Mouse (Mus musculus): ENCODE data around the gene Msmp. TPM values are rescaled to one million over a fixed set of nuclear protein-coding genes. Genes with fewer than 3 reads are reported as not detected.
"Not testable (repeated sequence)": the region's sequence is repeated elsewhere in the genome, so short reads cannot be mapped to it uniquely, and the experiment has no call there.

The Msmp gene
- polyA plus RNA-seq, 1 experiment = not detected

- WGBS = 33% methylated on average over 2 of the region's 2 CpGs
- DNase-seq (ENCODE audit: low read depth, low spot score) = no peak
These were observed 20.1 kb downstream of the Msmp start for GRCm38 (mm10) chr4:43564231-43564630.

- WGBS = 60% methylated on average over 4 of the region's 4 CpGs
- DNase-seq (ENCODE audit: low read depth, low spot score) = no peak
These were observed 20.8 kb downstream of the Msmp start for GRCm38 (mm10) chr4:43563601-43563875.

DNA sequence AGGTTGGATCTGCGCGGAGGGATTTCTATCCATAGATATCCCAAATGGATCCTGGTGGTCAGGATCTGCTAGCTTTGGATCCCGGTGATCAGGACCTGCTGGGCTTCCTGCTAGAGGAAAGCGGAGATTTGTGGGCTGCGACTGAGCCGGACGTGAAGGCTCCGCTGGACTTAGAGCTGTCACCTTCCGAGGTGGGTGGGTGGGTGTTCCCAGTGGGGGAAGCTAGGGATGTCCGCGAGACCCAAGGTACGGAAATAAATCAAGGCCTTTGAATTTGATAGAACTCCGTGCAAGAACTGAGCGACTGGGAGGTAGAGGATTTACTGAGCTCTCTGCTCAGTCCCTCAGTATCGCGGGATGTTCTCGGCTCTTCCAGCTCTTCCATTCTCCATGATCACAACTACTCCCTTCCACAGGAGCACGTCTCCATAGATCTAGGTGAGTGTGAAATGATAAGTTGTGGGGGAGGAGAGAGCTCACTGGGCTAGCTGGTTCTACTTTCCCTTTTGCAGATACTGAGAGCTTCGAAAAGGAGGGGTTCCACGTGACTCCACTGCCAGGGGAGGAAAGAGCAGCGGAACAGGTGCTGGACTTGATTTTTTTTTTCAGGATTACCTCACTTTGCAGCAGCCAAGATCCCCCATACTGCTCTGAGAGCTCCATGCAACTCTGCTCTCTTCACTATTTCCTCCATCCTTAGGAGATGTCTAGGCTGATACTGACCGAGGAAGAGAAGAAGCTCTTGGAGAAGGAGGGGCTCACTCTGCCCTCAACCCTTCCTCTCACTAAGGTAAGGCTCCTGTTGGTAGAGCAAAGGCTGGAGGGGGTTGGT lies 21.3 kb downstream of the Msmp start:
- under 1% methylated on average over 22 of the region's 22 CpGs for WGBS
- DNase-seq (ENCODE audit: low read depth, low spot score) = no peak

- under 1% methylated on average over 62 of the region's 62 CpGs for WGBS
- DNase-seq (ENCODE audit: low read depth, low spot score) = peak; percentile 98
These were observed 22.1 kb downstream of the Msmp start, which contains the start of the genes Creb3 and Tln1 for GRCm38 (mm10) chr4:43561997-43562768. TSS of gene Creb3 (plus strand) at chr4:43562332. TSS of gene Tln1 (minus strand) at chr4:43562691.

- WGBS = 1% methylated on average over 16 of the region's 16 CpGs
- DNase-seq (ENCODE audit: low read depth, low spot score) = no peak
These were observed 22.8 kb downstream of the Msmp start for GRCm38 (mm10) chr4:43561436-43561996.

- no peak for DNase-seq (ENCODE audit: low read depth, low spot score)
- WGBS = 14% methylated on average over 2 of the region's 2 CpGs
These were observed 23.3 kb downstream of the Msmp start for GRCm38 (mm10) chr4:43560976-43561375.

DNA sequence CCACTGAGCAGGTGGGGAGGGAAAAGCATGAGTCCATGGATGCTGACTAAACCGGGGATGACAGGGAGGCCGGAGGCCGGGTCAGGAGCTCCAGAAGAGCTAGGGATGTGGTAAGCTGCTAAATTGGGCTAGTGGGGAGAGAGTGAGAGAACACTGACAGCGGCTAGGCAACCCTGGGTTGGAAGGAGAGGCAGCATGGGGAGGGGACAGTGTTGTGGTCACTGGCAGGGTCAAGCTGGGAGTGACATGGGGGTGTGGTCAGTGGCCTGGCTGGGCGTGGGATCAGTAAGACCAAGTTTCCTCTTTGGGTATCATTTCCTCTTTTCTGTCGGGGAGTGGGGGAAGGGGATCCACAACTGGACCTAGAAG lies 24.1 kb downstream of the Msmp start:
- DNase-seq (ENCODE audit: low read depth, low spot score) = no peak
- 38% methylated on average over 6 of the region's 6 CpGs for WGBS

DNA sequence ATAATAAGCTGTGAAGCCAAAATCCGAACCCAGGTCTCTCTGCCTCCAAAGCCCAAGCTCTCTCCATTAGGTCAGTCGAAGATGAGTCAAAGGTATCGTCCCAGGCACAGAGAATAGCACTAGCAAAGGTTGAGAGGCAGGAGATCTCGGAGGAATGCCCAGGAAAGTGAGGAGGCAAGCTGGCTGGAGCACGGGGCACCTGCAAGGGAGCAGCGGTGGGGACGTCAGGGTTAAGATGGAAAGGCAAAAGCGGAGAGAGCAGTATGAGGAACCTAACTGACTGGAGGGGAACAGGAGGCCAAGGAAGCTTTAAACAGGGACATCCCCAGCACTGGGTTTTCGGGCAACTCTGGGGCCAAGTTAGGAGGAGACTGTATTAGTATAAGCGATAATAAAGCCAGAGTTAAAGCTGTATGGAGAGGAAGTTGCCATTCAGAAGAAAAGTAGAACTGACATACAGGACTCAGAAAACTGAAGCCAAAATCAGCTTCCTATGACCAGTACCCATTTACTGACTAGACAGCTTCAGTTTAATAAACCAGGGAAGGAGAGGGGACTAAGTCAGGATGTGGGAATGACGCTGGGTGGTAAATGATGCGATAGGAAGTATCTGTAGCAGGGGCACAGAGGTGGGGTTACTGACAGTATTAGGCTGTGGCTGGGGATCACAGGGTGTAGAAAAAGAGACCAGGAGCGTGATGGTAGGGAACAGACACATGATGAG lies 24.6 kb downstream of the Msmp start:
- no peak for DNase-seq (ENCODE audit: low read depth, low spot score)
- WGBS = 61% methylated on average over 13 of the region's 13 CpGs

DNA sequence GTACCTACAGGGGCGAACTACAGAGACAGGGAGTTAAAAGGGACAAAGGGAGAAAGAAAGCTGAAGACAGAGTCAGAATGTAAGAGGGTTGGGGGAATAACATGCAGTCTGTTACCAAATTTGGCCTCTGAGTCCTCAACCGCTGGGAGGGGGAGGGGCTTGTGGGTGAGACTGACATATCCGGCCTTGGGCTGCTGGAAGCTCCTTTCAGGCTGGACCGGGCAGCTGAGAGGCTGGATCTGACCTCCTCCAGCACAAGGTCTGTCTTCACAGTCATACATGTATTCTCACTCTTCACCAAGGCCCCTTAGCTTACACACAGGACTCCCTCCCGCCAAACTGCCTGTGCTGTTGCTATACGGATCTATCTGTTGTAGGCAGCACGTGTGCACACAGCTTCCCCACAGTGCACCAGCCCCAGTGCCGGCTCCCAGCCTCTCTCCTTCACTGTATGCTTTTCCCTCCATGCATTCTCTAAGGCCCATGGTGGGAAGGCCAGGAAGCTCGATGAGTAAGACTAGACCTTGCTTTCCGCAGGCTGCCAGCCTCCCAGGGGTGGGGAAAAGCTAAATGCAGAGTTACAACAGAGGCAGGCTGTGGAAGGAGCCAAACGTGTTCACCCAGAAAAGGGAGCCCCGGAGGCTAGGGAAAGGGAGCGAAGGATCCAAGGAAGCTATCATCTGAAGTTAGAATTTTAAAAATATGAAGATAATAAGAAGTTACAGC lies 25.5 kb downstream of the Msmp start:
- DNase-seq (ENCODE audit: low read depth, low spot score) = no peak
- WGBS = 47% methylated on average over 13 of the region's 13 CpGs

- no peak for DNase-seq (ENCODE audit: low read depth, low spot score)
- WGBS = 54% methylated on average over 5 of the region's 5 CpGs
These were observed 26.2 kb downstream of the Msmp start for GRCm38 (mm10) chr4:43558028-43558630.

DNA sequence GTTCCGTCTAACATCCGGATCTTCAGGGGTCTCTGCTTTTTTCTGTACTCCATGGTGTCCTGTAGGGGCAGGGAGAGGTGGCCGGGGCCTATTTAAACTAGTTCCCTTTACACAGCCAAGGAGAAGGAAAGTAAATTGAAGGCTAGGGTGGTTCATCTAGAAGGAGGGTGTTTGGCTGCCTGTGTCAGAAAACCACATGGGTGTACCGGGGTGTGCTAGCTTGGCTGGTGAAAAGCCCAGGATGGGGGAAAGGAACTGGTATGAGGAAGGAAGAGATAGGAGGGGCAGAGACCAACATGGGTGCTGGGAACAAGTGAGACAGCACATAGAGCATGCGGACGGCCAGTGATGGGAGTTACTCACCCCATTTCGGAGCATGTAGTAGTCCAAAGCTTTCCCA lies 28.4 kb downstream of the Msmp start:
- DNase-seq (ENCODE audit: low read depth, low spot score) = no peak
- 95% methylated on average over 7 of the region's 7 CpGs for WGBS

DNA sequence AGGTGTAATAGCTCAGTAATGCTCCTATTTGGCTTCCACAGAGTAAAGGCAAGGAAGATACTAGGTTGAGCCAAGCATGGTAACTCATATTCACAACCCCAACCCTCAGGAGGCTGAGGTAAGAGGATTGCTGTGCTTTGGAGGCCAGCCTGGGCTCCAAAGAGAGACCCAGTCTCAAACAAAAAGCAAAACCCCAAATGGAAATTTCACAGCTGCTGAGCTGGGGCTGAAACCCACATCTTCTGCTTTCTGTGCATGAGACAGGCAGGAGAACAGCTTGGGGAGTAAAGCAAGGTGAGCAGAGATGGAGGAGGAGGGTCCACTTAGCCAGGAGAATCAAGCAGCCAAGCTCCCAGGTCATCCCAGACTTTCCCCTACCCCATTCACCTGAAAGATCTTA lies 30.4 kb downstream of the Msmp start:
- no peak for DNase-seq (ENCODE audit: low read depth, low spot score)

DNA sequence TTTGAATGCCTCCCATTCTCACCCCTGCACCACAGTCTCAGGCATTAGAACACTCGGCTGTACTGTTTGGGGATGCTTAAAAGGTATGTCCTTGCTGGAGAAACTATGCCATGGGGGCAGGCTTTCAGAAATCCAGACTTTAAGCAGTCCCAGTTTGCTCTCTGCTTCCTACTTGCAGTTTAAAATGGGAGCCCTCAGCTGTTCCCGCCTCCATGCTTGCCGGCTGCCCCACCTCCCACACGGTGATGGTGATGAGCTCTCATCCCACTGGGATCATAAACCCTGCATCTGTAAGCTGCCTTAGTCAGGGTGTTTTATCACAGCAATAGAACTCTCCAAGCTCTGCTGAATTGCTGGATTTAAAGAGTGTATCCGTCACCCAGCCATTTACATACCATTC lies 31.9 kb downstream of the Msmp start:
- WGBS = 94% methylated on average over 5 of the region's 5 CpGs
- no peak for DNase-seq (ENCODE audit: low read depth, low spot score)

- not testable (repeated sequence) for DNase-seq (ENCODE audit: low read depth, low spot score)
- 83% methylated on average over 6 of the region's 6 CpGs for WGBS
These were observed 32.4 kb downstream of the Msmp start for GRCm38 (mm10) chr4:43551854-43552253.

DNA sequence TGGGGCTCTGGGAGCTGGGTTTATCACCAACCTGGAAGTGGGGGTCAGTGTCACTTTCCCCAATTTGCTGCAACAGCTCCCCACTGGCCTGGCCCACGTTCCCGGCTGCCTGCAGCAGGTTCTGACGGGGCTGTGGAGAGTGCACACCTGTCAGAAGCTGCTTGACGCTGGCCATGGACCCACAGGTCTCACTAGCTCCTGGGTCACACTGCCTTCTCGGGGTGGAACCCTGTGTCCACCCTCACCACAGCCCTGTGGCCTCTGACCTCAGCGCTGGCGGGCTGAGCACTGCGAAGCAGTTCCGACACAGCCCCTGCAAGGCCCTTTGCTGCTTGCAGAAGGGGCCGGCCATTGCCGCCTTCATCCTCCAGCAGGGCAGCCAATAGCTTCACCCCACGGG lies 35.2 kb downstream of the Msmp start:
- WGBS = 95% methylated on average over 12 of the region's 12 CpGs
- no peak for DNase-seq (ENCODE audit: low read depth, low spot score)

- no peak for DNase-seq (ENCODE audit: low read depth, low spot score)
- WGBS = 95% methylated on average over 8 of the region's 8 CpGs
These were observed 37.1 kb downstream of the Msmp start for GRCm38 (mm10) chr4:43547160-43547559.

GRCm38 (mm10) chr4:43546375-43547047 lies 37.8 kb downstream of the Msmp start:
- WGBS = 92% methylated on average over 12 of the region's 12 CpGs

DNA sequence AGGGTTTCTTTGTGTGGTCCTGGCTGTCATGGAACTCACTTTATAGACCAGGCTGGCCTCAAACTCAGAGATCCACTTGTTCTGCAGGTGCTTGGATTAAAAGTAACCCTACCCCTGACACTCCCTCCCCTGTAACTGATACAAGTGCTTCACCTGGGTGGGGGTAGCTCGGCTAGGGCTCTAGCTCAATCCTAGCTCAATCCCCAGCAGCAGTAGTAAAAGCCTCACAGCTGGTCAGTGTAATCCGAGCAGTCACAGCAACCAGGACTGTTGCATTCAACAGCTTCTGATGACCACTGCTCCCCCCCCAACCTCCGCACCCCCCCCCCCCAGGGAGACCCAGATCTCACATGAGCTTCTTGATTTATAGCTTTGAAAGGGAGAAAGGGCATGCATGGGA lies 42.2 kb downstream of the Msmp start:
- DNase-seq (ENCODE audit: low read depth, low spot score) = no peak
- WGBS = 77% methylated on average over 3 of the region's 3 CpGs

More at GRCm38 (mm10) chr4:43546375-43547047, 37.8 kb downstream of the Msmp start:
- no peak for DNase-seq (ENCODE audit: low read depth, low spot score)

- WGBS = 84% methylated on average over 9 of the region's 9 CpGs
- DNase-seq (ENCODE audit: low read depth, low spot score) = no peak
These were observed 48.3 kb downstream of the Msmp start for GRCm38 (mm10) chr4:43536031-43536430.
